Mouse (Mus musculus): ENCODE results near the gene Pgs1. TPM values are rescaled to one million over a fixed set of nuclear protein-coding genes. Genes with fewer than 3 reads are reported as not detected.

Gene Pgs1
- total and polyA plus RNA-seq, 2 experiments from 2014 or later = 55.0 to 62.0 TPM

- Histone ChIP-seq H3K9ac (replicated peaks; ENCODE audit: low read length, poor library complexity, severe bottlenecking) (no peak overlapping the region), H3K4me1 (ENCODE audit: insufficient read depth, low read length) (no peaks in the 10 kb centered on the region), H3K4me2 (ENCODE audit: low read depth, low read length, poor library complexity, severe bottlenecking) (no peak overlapping the region), H3K36me3 (ENCODE audit: insufficient read depth, low read length) (peaks cover 45% of the 10 kb centered on the region), H3K4me3 (ENCODE audit: low read depth, low read length) (no peak overlapping the region), H3K27me3 (ENCODE audit: insufficient read depth, low read length) (no peaks in the 10 kb centered on the region), H3K9me3 (ENCODE audit: low read length) (no peaks in the 10 kb centered on the region), H3K27ac (ENCODE audit: low read depth, low read length) (no peak overlapping the region)
- ATAC-seq (ENCODE audit: low FRiP score) (no peak), DNase-seq (ENCODE audit: low spot score) (no peak)
- WGBS = 69% methylated on average over 1 of the region's 1 CpGs
- no peak for TF ChIP-seq CTCF (IDR thresholded peaks at IDR 0.05)
Observed at GRCm38 (mm10) chr11:118000083-118000482, 14.0 kb downstream of the Pgs1 start.

- 95% methylated on average over 7 of the region's 7 CpGs for WGBS
- Histone ChIP-seq H3K27ac (ENCODE audit: low read depth, low read length) (no peak overlapping the region), H3K9ac (replicated peaks; ENCODE audit: low read length, poor library complexity, severe bottlenecking) (no peak overlapping the region), H3K36me3 (ENCODE audit: insufficient read depth, low read length) (peaks cover 51% of the 10 kb centered on the region), H3K4me2 (ENCODE audit: low read depth, low read length, poor library complexity, severe bottlenecking) (no peak overlapping the region), H3K4me3 (ENCODE audit: low read depth, low read length) (no peak overlapping the region), H3K9me3 (ENCODE audit: low read length) (no peaks in the 10 kb centered on the region), H3K4me1 (ENCODE audit: insufficient read depth, low read length) (no peaks in the 10 kb centered on the region), H3K27me3 (ENCODE audit: insufficient read depth, low read length) (no peaks in the 10 kb centered on the region)
- no peak for TF ChIP-seq CTCF (IDR thresholded peaks at IDR 0.05)
- no peak for DNase-seq (ENCODE audit: low spot score)
- no peak for ATAC-seq (ENCODE audit: low FRiP score)
Observed at GRCm38 (mm10) chr11:118000565-118001215, 14.6 kb downstream of the Pgs1 start.

- no peak for ATAC-seq (ENCODE audit: low FRiP score)
- no peaks in the 10 kb centered on the region for H3K4me1 ChIP-seq (ENCODE audit: insufficient read depth, low read length)
- no peak for DNase-seq (ENCODE audit: low spot score)
- H3K36me3 ChIP-seq (ENCODE audit: insufficient read depth, low read length) = peaks cover 61% of the 10 kb centered on the region
- H3K4me3 ChIP-seq (ENCODE audit: low read depth, low read length) = no peak overlapping the region
- no peaks in the 10 kb centered on the region for H3K27me3 ChIP-seq (ENCODE audit: insufficient read depth, low read length)
- TF ChIP-seq CTCF (IDR thresholded peaks at IDR 0.05) = no peak
- H3K9me3 ChIP-seq (ENCODE audit: low read length) = no peaks in the 10 kb centered on the region
- H3K9ac ChIP-seq (replicated peaks; ENCODE audit: low read length, poor library complexity, severe bottlenecking) = no peak overlapping the region
- H3K27ac ChIP-seq (ENCODE audit: low read depth, low read length) = no peak overlapping the region
- no peak overlapping the region for H3K4me2 ChIP-seq (ENCODE audit: low read depth, low read length, poor library complexity, severe bottlenecking)
- WGBS = 95% methylated on average over 14 of the region's 14 CpGs
Observed at GRCm38 (mm10) chr11:118003176-118003575, 17.1 kb downstream of the Pgs1 start.

GRCm38 (mm10) chr11:118003718-118004117 is 17.6 kb downstream of the Pgs1 start:
- no peaks in the 10 kb centered on the region for H3K9me3 ChIP-seq (ENCODE audit: low read length)
- H3K36me3 ChIP-seq (ENCODE audit: insufficient read depth, low read length) = peaks cover 61% of the 10 kb centered on the region
- H3K4me1 ChIP-seq (ENCODE audit: insufficient read depth, low read length) = no peaks in the 10 kb centered on the region
- H3K4me3 ChIP-seq (ENCODE audit: low read depth, low read length) = no peak overlapping the region
- no peak overlapping the region for H3K9ac ChIP-seq (replicated peaks; ENCODE audit: low read length, poor library complexity, severe bottlenecking)
- ATAC-seq (ENCODE audit: low FRiP score) (no peak), DNase-seq (ENCODE audit: low spot score) (no peak)
- TF ChIP-seq CTCF (IDR thresholded peaks at IDR 0.05) = no peak
- 80% methylated on average over 5 of the region's 5 CpGs for WGBS
- H3K27me3 ChIP-seq (ENCODE audit: insufficient read depth, low read length) = no peaks in the 10 kb centered on the region
- no peak overlapping the region for H3K4me2 ChIP-seq (ENCODE audit: low read depth, low read length, poor library complexity, severe bottlenecking)
- no peak overlapping the region for H3K27ac ChIP-seq (ENCODE audit: low read depth, low read length)

- Histone ChIP-seq H3K9ac (replicated peaks; ENCODE audit: low read length, poor library complexity, severe bottlenecking) (no peak overlapping the region), H3K4me3 (ENCODE audit: low read depth, low read length) (no peak overlapping the region), H3K9me3 (ENCODE audit: low read length) (no peaks in the 10 kb centered on the region), H3K36me3 (ENCODE audit: insufficient read depth, low read length) (peaks cover 61% of the 10 kb centered on the region), H3K27ac (ENCODE audit: low read depth, low read length) (no peak overlapping the region), H3K4me1 (ENCODE audit: insufficient read depth, low read length) (no peaks in the 10 kb centered on the region), H3K4me2 (ENCODE audit: low read depth, low read length, poor library complexity, severe bottlenecking) (no peak overlapping the region), H3K27me3 (ENCODE audit: insufficient read depth, low read length) (no peaks in the 10 kb centered on the region)
- no peak for TF ChIP-seq CTCF (IDR thresholded peaks at IDR 0.05)
- 82% methylated on average over 5 of the region's 5 CpGs for WGBS
- ATAC-seq (ENCODE audit: low FRiP score) (no peak), DNase-seq (ENCODE audit: low spot score) (no peak)
Observed at GRCm38 (mm10) chr11:118004217-118004616, 18.1 kb downstream of the Pgs1 start.

- no peak for DNase-seq (ENCODE audit: low spot score)
- no peaks in the 10 kb centered on the region for H3K9me3 ChIP-seq (ENCODE audit: low read length)
- no peak overlapping the region for H3K27ac ChIP-seq (ENCODE audit: low read depth, low read length)
- 75% methylated on average over 8 of the region's 8 CpGs for WGBS
- ATAC-seq (ENCODE audit: low FRiP score) = no peak
- H3K4me1 ChIP-seq (ENCODE audit: insufficient read depth, low read length) = no peaks in the 10 kb centered on the region
- no peak for TF ChIP-seq CTCF (IDR thresholded peaks at IDR 0.05)
- H3K4me3 ChIP-seq (ENCODE audit: low read depth, low read length) = no peak overlapping the region
- no peaks in the 10 kb centered on the region for H3K27me3 ChIP-seq (ENCODE audit: insufficient read depth, low read length)
- no peak overlapping the region for H3K4me2 ChIP-seq (ENCODE audit: low read depth, low read length, poor library complexity, severe bottlenecking)
- H3K36me3 ChIP-seq (ENCODE audit: insufficient read depth, low read length) = peaks cover 36% of the 10 kb centered on the region
- H3K9ac ChIP-seq (replicated peaks; ENCODE audit: low read length, poor library complexity, severe bottlenecking) = no peak overlapping the region
Observed at GRCm38 (mm10) chr11:118007460-118008143, 21.5 kb downstream of the Pgs1 start.

Measured in midbrain, postnatal 0 days (tissue).